Mouse (Mus musculus): ENCODE measurements at regions not wholly inside any gene's neighbourhood (a gene's known extent, or its start where the extent isn't known, plus 50 kb on each side); places are given as distances from the start of the nearest gene placed in this dataset.

- TF ChIP-seq CTCF (IDR thresholded peaks at IDR 0.05; ENCODE audit: control insufficient read depth, insufficient read depth, insufficient replicate concordance, low read depth, low read length), result no peak
- TF ChIP-seq POLR2A (IDR thresholded peaks at IDR 0.05; ENCODE audit: control insufficient read depth, low read depth, low read length), result no peak
These were observed 68.8 kb upstream of the Slc6a6 start for GRCm38 (mm10) chr6:91615022-91615421.
